Mouse (Mus musculus): ENCODE measurements around the gene Tysnd1.

DNA sequence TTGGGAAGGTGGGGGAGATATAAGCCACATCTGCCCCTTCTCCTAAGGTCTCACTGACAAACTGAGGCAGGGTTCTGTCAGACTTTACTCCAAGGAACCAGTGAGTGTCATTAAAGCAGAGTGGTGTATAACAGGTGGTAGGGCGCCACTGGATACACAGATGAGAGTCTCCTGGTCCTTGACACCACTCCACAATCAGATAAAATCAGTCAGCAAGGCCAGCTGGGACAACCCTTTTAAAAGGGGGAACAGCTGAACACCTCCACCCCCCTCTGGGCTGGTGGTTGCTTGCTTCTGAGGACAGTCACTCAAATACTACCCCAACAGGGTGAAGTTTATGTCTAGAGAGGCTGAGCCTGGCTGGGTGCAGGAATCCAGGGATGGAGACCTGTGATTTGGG, 42.2 kb downstream of the Tysnd1 start:
- no peak for TF ChIP-seq CTCF (IDR thresholded peaks at IDR 0.05; ENCODE audit: low read depth, low read length)
- TF ChIP-seq GATA1 (IDR thresholded peaks at IDR 0.05; ENCODE audit: borderline replicate concordance, low read length), result no peak
- no peak for TF ChIP-seq GATA2 (IDR thresholded peaks at IDR 0.05; ENCODE audit: borderline replicate concordance, low read depth, low read length)

Data from G1E (cell line).